Mouse (Mus musculus): ENCODE measurements around the gene Csta1. TPM values are rescaled to one million over a fixed set of nuclear protein-coding genes. Genes with fewer than 3 reads are reported as not detected.
"Not testable (repeated sequence)": the region's sequence is repeated elsewhere in the genome, so short reads cannot be mapped to it uniquely, and the experiment has no call there.

Csta1 gene
- not detected for total RNA-seq (2021)
- long read RNA-seq: 0 reads

DNA sequence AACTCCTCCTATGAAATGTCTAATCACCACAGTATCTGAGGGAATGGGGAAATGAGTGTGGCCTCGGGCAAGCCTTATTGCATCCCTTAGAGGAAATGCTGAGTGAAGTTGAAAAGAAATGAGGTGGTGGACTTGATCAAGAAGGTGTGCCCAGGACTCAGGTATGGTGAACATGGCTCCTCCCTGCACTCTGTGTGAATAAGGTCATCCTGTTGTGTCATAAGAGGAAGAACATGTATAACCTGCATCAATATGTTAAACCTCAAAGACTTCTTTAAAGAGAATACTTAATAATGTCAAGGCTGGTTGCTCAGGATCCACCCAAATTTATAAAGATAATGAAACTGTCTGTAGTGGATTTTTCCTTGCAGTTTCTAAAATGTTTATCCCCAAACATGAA lies at the start of gene Csta1:
TSS of gene Csta1 (minus strand) at position 101 of the 400 bp plus-strand sequence.
- no peak for DNase-seq (ENCODE audit: low spot score in 2 of 2)

- DNase-seq (ENCODE audit: low spot score in 2 of 2): no peak
These were observed 48.9 kb upstream of the Csta1 start for GRCm38 (mm10) chr16:36179910-36180309.

DNA sequence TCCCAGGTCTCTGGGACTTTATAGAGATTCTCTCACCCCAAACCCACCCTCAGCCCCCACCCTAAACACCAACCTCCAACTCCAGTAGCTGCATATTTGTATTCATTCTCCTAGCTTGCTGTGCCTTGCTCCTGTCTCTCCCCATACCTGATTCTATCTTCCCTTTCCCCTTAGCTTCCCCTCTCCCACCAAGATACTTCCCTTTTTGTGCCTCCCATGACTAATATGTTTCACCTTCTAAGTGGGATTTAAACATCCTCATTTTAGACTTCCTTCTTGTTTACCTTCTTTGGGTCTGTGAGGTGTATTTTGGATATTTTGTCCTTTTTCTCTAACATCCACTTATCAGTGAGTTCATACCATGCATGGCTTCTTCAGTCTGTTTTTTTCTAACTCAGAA lies 45.1 kb upstream of the Csta1 start:
- no peak for DNase-seq (ENCODE audit: low spot score in 2 of 2)

DNA sequence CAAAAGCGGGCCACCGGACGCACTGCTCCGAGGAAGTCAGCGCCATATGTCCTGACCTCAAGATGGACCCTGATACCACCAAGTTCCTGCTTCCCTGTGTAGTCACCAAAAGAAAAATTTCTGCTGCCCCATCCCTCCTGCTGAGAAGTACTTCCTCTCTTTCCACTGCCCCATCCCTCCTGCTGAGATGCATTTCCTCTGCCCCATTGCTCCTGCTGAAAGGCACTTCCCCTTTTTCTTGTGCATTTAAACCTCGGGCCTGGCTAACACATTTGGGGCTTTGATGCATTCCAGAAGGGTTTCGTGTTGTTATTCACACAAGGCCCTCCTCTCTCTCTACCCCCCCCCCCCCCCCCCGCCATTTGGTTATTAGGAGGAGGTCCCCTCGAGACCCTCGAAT lies 36.8 kb upstream of the Csta1 start:
- not testable (repeated sequence) for DNase-seq (ENCODE audit: low spot score in 2 of 2)

GRCm38 (mm10) chr16:36156402-36156975 lies 25.4 kb upstream of the Csta1 start, which contains the start of gene Stfa2l1:
TSS of gene Stfa2l1 (plus strand) at chr16:36156811.
- no peak for DNase-seq (ENCODE audit: low spot score in 2 of 2)

GRCm38 (mm10) chr16:36138201-36138600 lies 7.2 kb upstream of the Csta1 start:
- no peak for DNase-seq (ENCODE audit: low spot score in 2 of 2)

GRCm38 (mm10) chr16:36128092-36128491 lies 2.9 kb downstream of the Csta1 start:
- no peak for DNase-seq (ENCODE audit: low spot score in 2 of 2)

- not testable (repeated sequence) for DNase-seq (ENCODE audit: low spot score in 2 of 2)
These were observed 15.3 kb downstream of the Csta1 start for GRCm38 (mm10) chr16:36115751-36116150.

DNA sequence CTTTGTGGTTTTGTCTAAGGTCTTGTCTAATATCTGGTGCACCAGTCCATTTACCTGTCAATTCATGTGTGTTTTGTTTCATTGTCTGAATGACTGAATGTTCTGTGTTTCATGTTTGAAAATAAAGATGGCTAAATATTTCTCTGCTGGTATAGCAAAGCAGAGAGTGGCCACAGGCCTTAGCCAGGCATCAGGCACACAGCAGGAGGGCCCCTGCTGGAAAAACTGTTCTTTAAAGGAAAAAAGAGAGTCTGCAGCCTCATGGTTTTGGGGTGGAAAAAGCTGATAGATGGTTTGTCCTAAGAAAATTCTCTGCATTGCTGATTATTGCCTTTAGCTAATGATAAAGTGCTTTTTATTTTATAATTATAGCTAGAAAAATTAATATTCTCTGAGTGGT lies 19.6 kb downstream of the Csta1 start:
- DNase-seq (ENCODE audit: low spot score in 2 of 2): not testable (repeated sequence)

DNA sequence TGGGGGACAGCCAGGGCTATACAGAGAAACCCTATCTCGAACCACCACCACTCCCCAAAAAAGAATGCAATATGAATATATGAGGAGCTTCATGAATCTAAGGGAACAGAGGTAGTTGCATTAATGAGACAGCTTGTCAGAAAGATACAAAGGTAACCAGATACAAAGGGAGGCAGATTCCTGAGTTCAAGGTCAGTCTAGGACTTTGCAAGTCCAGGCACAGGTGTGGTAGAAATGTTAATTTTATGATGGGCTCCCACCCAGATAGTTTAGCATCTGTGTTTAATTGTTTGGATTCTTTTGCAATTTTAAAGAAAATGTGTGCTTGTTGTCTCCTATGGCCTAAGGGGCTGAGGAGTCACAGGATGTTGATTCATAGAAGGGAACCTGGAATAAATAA lies 28.8 kb downstream of the Csta1 start:
- DNase-seq (ENCODE audit: low spot score in 2 of 2): no peak

- DNase-seq (ENCODE audit: low spot score in 2 of 2): no peak
These were observed 29.5 kb downstream of the Csta1 start for GRCm38 (mm10) chr16:36101526-36101925.

DNA sequence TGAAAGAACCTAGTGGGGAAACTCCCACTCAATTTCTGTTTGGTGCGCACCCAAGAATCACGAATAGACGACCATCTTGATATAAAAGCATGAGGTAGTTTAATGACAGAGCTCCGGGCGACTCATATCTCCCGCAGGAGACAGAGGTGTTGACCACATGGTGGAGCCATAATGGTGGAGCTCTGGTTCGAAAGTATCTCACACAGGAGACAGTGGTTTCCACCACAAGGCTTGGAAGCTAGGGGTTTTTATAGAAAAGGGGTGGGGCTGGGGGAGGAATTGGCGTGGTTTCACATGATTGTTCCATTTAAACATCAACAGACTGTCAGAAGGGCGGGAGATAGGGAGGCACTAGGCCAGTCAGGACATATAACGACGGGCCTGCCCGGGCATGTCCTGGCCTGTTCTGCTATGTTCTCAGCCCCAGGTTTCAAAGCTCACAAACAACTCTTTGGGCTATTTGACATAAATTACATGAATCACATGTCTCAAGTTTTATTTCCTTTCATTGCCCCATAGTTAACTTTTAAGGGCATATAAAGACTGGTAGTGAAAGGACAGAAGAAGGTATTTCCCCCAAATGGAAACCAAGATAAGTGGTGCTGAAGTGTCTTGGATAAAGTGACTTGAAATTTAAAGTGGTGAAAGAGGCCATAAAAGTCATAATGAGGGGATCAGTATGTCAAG lies 33.1 kb downstream of the Csta1 start:
- DNase-seq (ENCODE audit: low spot score in 2 of 2): not testable (repeated sequence)

- DNase-seq (ENCODE audit: low spot score in 2 of 2): no peak
These were observed 37.0 kb downstream of the Csta1 start for GRCm38 (mm10) chr16:36094079-36094478.

- DNase-seq (ENCODE audit: low spot score in 2 of 2): no peak
These were observed 40.1 kb downstream of the Csta1 start for GRCm38 (mm10) chr16:36090785-36091509.

DNA sequence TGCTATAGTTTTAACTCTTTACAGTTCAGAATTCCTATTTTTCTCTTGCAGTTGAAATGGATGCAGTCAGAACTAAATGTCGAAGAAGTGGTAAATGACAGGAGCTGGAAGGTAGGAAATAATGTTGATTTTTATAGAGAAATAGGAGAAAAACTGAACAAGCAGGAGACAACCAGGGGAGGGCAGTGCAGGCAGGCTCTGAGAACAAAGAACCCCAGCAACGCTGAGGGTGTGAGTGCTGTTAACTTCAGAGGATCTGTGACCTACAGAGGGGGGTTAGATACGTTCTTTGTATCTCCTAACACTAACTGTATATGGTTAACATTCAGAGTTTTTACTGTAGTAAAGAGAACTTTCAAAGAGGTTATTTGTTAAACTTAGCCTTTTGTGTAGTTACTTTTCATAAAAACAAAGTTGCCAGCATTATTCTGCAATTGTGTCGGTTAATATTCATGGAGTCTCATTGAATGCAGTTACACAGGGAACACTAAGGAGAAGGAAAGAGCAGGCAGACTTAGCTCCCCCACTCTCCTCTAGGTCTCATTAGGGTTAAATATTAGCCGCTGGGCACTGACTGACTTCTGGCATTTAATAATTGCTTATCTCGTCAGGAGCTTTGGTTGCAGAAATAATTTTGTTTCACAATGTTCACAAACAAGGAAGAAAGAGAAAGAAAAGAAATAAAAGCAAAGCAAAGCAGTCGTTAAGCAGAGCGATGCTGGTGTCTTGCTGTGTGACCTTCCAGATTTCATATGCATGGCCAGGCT lies 41.0 kb downstream of the Csta1 start:
- no peak for DNase-seq (ENCODE audit: low spot score in 2 of 2)

DNA sequence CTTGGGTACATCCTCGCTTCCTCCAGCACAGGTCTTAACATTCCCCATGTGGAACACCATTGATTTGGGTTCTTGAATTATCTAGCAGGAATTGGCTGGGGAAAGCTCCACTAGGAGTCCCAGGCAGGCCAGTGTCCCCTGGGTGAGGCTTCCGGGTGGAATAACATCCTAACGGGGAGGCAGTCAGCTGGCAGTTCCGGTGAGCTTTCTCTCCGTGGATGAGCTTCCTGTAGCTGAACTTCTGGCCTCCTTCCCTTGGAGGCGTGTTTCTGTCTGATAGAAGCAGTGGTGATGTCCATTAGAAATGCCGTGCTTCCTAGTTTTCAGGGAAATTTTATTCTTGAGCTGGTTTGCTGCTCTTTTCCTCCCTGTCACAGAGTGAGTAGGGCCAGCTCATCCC lies 42.0 kb downstream of the Csta1 start:
- no peak for DNase-seq (ENCODE audit: low spot score in 2 of 2)

GRCm38 (mm10) chr16:36087846-36088245 lies 43.2 kb downstream of the Csta1 start:
- DNase-seq (ENCODE audit: low spot score in 2 of 2): no peak

GRCm38 (mm10) chr16:36079916-36080315 lies 51.1 kb downstream of the Csta1 start:
- DNase-seq (ENCODE audit: low spot score in 2 of 2): no peak

DNA sequence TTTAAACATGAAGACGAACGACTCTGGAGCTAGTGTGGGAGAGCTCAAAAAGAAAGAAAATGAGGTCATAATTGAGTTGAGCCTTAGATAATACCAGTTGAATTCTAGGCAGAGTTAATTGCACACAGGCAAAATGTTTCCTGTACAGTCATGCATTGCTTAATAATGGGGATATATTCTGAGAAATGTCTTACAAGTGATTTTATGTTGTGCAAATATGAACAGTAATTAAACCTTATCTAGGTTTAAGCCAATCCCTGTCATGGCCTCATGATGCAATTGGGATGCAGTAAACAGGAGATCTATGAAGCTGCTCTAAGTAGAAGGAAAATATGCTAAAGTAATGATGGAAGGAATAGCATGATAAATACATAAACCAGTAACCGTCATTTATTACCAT lies 56.3 kb downstream of the Csta1 start:
- no peak for DNase-seq (ENCODE audit: low spot score in 2 of 2)

DNA sequence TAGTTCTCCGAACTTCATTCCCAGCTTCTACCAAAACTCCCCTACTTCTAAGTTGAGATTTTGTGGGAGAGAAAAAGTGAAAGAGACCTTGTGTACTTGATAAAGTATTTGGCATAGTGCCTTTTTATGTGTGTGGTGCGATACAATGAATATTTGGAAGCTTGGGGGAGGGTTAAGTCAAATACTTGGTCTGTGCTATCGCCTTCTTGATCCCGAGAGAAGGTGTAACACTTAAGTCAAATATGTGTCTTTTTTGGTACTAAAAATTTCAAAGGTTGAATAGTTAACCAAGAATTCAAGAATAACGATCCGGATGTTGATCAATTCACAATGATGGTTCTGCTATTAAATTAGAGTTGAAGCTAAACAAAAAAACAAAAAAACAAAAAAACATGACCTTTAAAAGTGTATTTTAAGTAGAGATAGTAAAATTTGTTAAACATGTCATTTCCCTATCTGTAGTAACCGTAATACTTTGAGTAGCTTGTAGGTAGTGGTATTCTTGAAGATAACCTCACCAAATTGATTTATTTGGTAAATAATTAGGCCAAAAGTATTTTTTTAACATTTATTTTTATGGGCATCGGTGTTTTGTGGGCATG lies 58.5 kb downstream of the Csta1 start:
- no peak for DNase-seq (ENCODE audit: low spot score in 2 of 2)
